Mouse (Mus musculus) bone marrow macrophage, adult 2 months (primary cell): ENCODE data around the gene Flvcr2.

ENCODE experiments used
- CTCF ChIP-seq: IDR thresholded peaks from 2 replicates; pipeline ENCODE4 v1.5.1; 2012; ENCODE audit warnings: low read depth, mild to moderate bottlenecking, low read length, moderate library complexity
- POLR2A ChIP-seq: IDR thresholded peaks from 2 replicates; pipeline ENCODE4 v1.6.1; 2012; ENCODE audit warnings: mild to moderate bottlenecking, low read depth, low read length, borderline replicate concordance

DNA sequence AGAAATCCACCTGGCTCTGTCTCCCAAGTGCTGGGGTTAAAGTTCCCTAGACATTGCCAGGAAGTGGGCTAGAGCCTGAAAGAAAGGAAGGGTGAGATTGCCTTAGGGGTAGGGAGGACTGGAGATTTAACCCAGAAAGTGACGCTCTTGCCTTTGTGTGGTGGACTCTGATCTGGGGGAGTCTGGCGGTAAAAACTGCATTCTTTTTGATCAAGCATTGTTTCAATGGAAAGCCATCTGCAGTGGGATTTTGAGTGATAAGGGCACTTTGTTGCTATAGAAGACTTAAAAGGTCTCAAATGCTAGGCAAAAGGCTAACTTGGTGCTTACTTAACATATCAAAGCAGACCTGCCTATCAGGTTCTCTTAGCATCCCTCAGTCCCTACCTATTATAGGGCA lies 6.9 kb downstream of the Flvcr2 start:
- no peak for TF ChIP-seq CTCF
- TF ChIP-seq POLR2A = no peak
